Mouse (Mus musculus) MEL (cell line): ENCODE measurements around the gene Fibin. TPM values are rescaled to one million over a fixed set of nuclear protein-coding genes. Genes with fewer than 3 reads are reported as not detected.

Experiments used
- DNase-seq: peaks from one replicate; pipeline ENCODE4 v3.0.0; 2011; ENCODE audit warnings: low read depth, low spot score
- H3K27ac ChIP-seq: 2 replicates; pipeline ENCODE4 v1.5.1; 2012; ENCODE audit warnings: low read depth, mild to moderate bottlenecking, control low read depth, low read length, moderate library complexity; ENCODE audit not compliant: control insufficient read depth
- H3K27me3 ChIP-seq, 2 experiments: fragments of 150-350 bp in 1 of 2; sonication (generic) in 1 of 2; 2 replicates each; pipeline ENCODE4 v1.6.1; 2012; ENCODE audit warnings: low read length in 2 of 2, mild to moderate bottlenecking in 2 of 2, improper control_type of control experiment in 1 of 2, moderate library complexity in 1 of 2; ENCODE audit not compliant: insufficient read depth in 2 of 2, control insufficient read depth in 1 of 2
- H3K36me3 ChIP-seq, 2 experiments: 2 replicates each; pipeline ENCODE4 v1.6.1; 2012 to 2014; ENCODE audit warnings: low read length in 2 of 2, improper control_type of control experiment in 1 of 2, inconsistent platforms in 1 of 2, mild to moderate bottlenecking in 1 of 2; ENCODE audit not compliant: insufficient read depth in 2 of 2, control insufficient read depth in 1 of 2
- H3K4me1 ChIP-seq, 2 experiments: fragments of 150-350 bp in 1 of 2; sonication (generic) in 1 of 2; 2 replicates each; pipeline ENCODE4 v1.6.1; 2012; ENCODE audit warnings: low read length in 2 of 2, improper control_type of control experiment in 1 of 2, mild to moderate bottlenecking in 1 of 2; ENCODE audit not compliant: insufficient read depth in 2 of 2, control insufficient read depth in 1 of 2
- H3K4me3 ChIP-seq, 2 experiments: fragments of 150-350 bp in 1 of 2; sonication (generic) in 1 of 2; 2 replicates each; pipeline ENCODE4 v1.5.1; 2012; ENCODE audit warnings: low read depth in 2 of 2, low read length in 2 of 2, mild to moderate bottlenecking in 2 of 2, moderate library complexity in 2 of 2, control low read depth in 1 of 2, improper control_type of control experiment in 1 of 2; ENCODE audit not compliant: control insufficient read depth in 1 of 2, insufficient read depth in 1 of 2
- H3K79me2 ChIP-seq: 2 replicates; pipeline ENCODE4 v1.6.1; 2012; ENCODE audit warnings: mild to moderate bottlenecking, low read length, moderate library complexity; ENCODE audit not compliant: control insufficient read depth, poor library complexity, insufficient read depth
- H3K9ac ChIP-seq: 2 replicates; pipeline ENCODE4 v1.6.1; 2012; ENCODE audit warnings: low read depth, mild to moderate bottlenecking, control low read depth, low read length, moderate library complexity; ENCODE audit not compliant: control insufficient read depth, poor library complexity, severe bottlenecking
- H3K9me3 ChIP-seq: fragments of 150-350 bp; sonication (generic); replicated peaks from 2 replicates; pipeline ENCODE4 v1.6.1; 2012; ENCODE audit warnings: mild to moderate bottlenecking, low read length, improper control_type of control experiment, moderate library complexity; ENCODE audit not compliant: insufficient read depth
- BHLHE40 ChIP-seq: IDR thresholded peaks from 2 replicates; pipeline ENCODE4 v1.6.1; 2012; ENCODE audit warnings: low read depth, mild to moderate bottlenecking, inconsistent platforms, low read length, improper control_type of control experiment, borderline replicate concordance
- CHD1 ChIP-seq: IDR thresholded peaks from 2 replicates; pipeline ENCODE4 v1.6.1; 2012; ENCODE audit warnings: low read depth, mild to moderate bottlenecking, inconsistent platforms, low read length, improper control_type of control experiment
- CHD2 ChIP-seq: IDR thresholded peaks from 2 replicates; pipeline ENCODE4 v1.6.1; 2011; ENCODE audit warnings: low read length, improper control_type of control experiment
- EP300 ChIP-seq, 2 experiments: IDR thresholded peaks; 2 replicates each; pipeline ENCODE4 v1.6.1; 2011; ENCODE audit warnings: improper control_type of control experiment in 2 of 2, low read length in 2 of 2, low read depth in 1 of 2, mild to moderate bottlenecking in 1 of 2
- ETS1 ChIP-seq: IDR thresholded peaks from 2 replicates; pipeline ENCODE4 v1.6.1; 2012; ENCODE audit warnings: low read depth, mild to moderate bottlenecking, inconsistent platforms, low read length, improper control_type of control experiment, moderate library complexity
- GATA1 ChIP-seq: IDR thresholded peaks from 2 replicates; pipeline ENCODE4 v1.6.1; 2011; ENCODE audit warnings: low read depth, low read length, improper control_type of control experiment
- JUND ChIP-seq: IDR thresholded peaks from 2 replicates; pipeline ENCODE4 v1.6.1; 2011; ENCODE audit warnings: low read depth, mild to moderate bottlenecking, improper control_type of control experiment, low read length
- KAT2A ChIP-seq: conservative IDR thresholded peaks from 2 replicates; pipeline ENCODE4 v1.6.1; 2012; ENCODE audit warnings: low read depth, low read length, improper control_type of control experiment, inconsistent platforms
- MAFK ChIP-seq: IDR thresholded peaks from 2 replicates; pipeline ENCODE4 v1.6.1; 2011; ENCODE audit warnings: low read depth, mild to moderate bottlenecking, low read length, improper control_type of control experiment, borderline replicate concordance
- MXI1 ChIP-seq: IDR thresholded peaks from 2 replicates; pipeline ENCODE4 v1.6.1; 2011; ENCODE audit warnings: mild to moderate bottlenecking, low read depth, low read length, improper control_type of control experiment
- MYB ChIP-seq: IDR thresholded peaks from 2 replicates; pipeline ENCODE4 v1.6.1; 2011; ENCODE audit warnings: mild to moderate bottlenecking, low read depth, low read length, improper control_type of control experiment
- MYC ChIP-seq: IDR thresholded peaks from 2 replicates; pipeline ENCODE4 v1.6.1; 2011; ENCODE audit warnings: low read depth, mild to moderate bottlenecking, low read length, improper control_type of control experiment, moderate library complexity
- NELFE ChIP-seq: IDR thresholded peaks from 2 replicates; pipeline ENCODE4 v1.6.1; 2011; ENCODE audit warnings: low read depth, low read length, improper control_type of control experiment
- NRF1 ChIP-seq: IDR thresholded peaks from 2 replicates; pipeline ENCODE4 v1.6.1; 2014; ENCODE audit warnings: low read depth, mild to moderate bottlenecking, inconsistent platforms, low read length, improper control_type of control experiment, moderate library complexity; ENCODE audit not compliant: poor library complexity, insufficient read depth, severe bottlenecking
- POLR2AphosphoS5 ChIP-seq: IDR thresholded peaks from 2 replicates; pipeline ENCODE4 v1.6.1; 2012; ENCODE audit warnings: low read depth, borderline replicate concordance, mild to moderate bottlenecking, inconsistent platforms, low read length, moderate library complexity, mixed read lengths
- RCOR1 ChIP-seq: IDR thresholded peaks from 2 replicates; pipeline ENCODE4 v1.6.1; 2012; ENCODE audit warnings: low read depth, mild to moderate bottlenecking, inconsistent platforms, low read length, improper control_type of control experiment
- TAL1 ChIP-seq: IDR thresholded peaks from 2 replicates; pipeline ENCODE4 v1.6.1; 2012; ENCODE audit warnings: mild to moderate bottlenecking, inconsistent platforms, low read length, moderate library complexity, mixed read lengths
- TCF12 ChIP-seq: IDR thresholded peaks from 2 replicates; pipeline ENCODE4 v1.6.1; 2014; ENCODE audit warnings: low read depth, mild to moderate bottlenecking, inconsistent platforms, low read length, improper control_type of control experiment, moderate library complexity
- UBTF ChIP-seq: IDR thresholded peaks from 2 replicates; pipeline ENCODE4 v1.6.1; 2012; ENCODE audit warnings: low read depth, mild to moderate bottlenecking, inconsistent platforms, low read length, improper control_type of control experiment, moderate library complexity, borderline replicate concordance; ENCODE audit not compliant: insufficient read depth
- USF1 ChIP-seq: IDR thresholded peaks from 2 replicates; pipeline ENCODE4 v1.6.1; 2014; ENCODE audit warnings: low read depth, mild to moderate bottlenecking, inconsistent platforms, low read length, improper control_type of control experiment, moderate library complexity
- USF2 ChIP-seq, 2 experiments: IDR thresholded peaks; 2 replicates each; pipeline ENCODE4 v1.6.1; 2011 to 2012; ENCODE audit warnings: improper control_type of control experiment in 2 of 2, low read length in 2 of 2, borderline replicate concordance in 1 of 2, inconsistent platforms in 1 of 2, low read depth in 1 of 2, mild to moderate bottlenecking in 1 of 2; ENCODE audit not compliant: insufficient read depth in 1 of 2
- ZC3H11A ChIP-seq: IDR thresholded peaks from 2 replicates; pipeline ENCODE4 v1.6.1; 2012; ENCODE audit warnings: low read depth, mild to moderate bottlenecking, inconsistent platforms, low read length, improper control_type of control experiment
- ZKSCAN1 ChIP-seq: IDR thresholded peaks from 2 replicates; pipeline ENCODE4 v1.6.1; 2012; ENCODE audit warnings: low read depth, mild to moderate bottlenecking, inconsistent platforms, low read length, improper control_type of control experiment, moderate library complexity
- polyA plus RNA-seq, 2 experiments: library from polyadenylated mRNA; stranded (reverse) in 1 of 2; unstranded in 1 of 2; fragments of >175 nt in 1 of 2; fragments of >200 nt in 1 of 2; gene quantifications; 2 replicates each; pipeline versions ENCODE4 v1.2.1 to v1.2.4; 2012; ENCODE audit warnings: low replicate concordance in 2 of 2, low read depth in 1 of 2; ENCODE audit not compliant: insufficient read length in 2 of 2, insufficient read depth in 1 of 2, missing spikeins in 1 of 2
- total RNA-seq: library from RNA; depleted of rRNA; stranded (reverse); fragments of 300-350 nt; gene quantifications from 2 replicates; pipeline ENCODE4 v1.2.3, GENCODE M21; 2012

Fibin gene
- total and polyA plus RNA-seq, 3 experiments: not detected

GRCm38 (mm10) chr2:110365401-110365800 is 2.4 kb upstream of the Fibin start:
- DNase-seq: no peak
- Histone ChIP-seq H3K4me1 (no peaks in the 10 kb centered on the region), H3K4me3 (no peak overlapping the region), H3K27ac (no peak overlapping the region), H3K27me3 (no peaks in the 10 kb centered on the region), H3K9ac (no peak overlapping the region), H3K9me3 (no peaks in the 10 kb centered on the region), H3K79me2 (no peaks in the 10 kb centered on the region), H3K36me3 (no peaks in the 10 kb centered on the region)
- TF ChIP-seq MYB: no peak
- no peak for TF ChIP-seq ETS1
- no peak for TF ChIP-seq MXI1
- no peak for TF ChIP-seq USF1
- TF ChIP-seq USF2 (IDR thresholded peaks at IDR 0.05; ENCODE audit: borderline replicate concordance in 1 of 2, insufficient read depth in 1 of 2, low read depth in 1 of 2, low read length in 2 of 2): no peak
- no peak for TF ChIP-seq MYC
- no peak for TF ChIP-seq NELFE
- TF ChIP-seq NRF1: no peak
- TF ChIP-seq RCOR1: no peak
- no peak for TF ChIP-seq EP300 (IDR thresholded peaks at IDR 0.05; ENCODE audit: low read depth in 1 of 2, low read length in 2 of 2)
- no peak for TF ChIP-seq CHD1

GRCm38 (mm10) chr2:110363855-110364254 is 872 bp upstream of the Fibin start:
- no peaks in the 10 kb centered on the region for H3K79me2 ChIP-seq
- H3K27me3 ChIP-seq: no peaks in the 10 kb centered on the region
- no peak overlapping the region for H3K9ac ChIP-seq
- H3K36me3 ChIP-seq: no peaks in the 10 kb centered on the region
- no peak for TF ChIP-seq MYB
- no peak for TF ChIP-seq TCF12
- no peak for TF ChIP-seq GATA1
- TF ChIP-seq MYC: no peak
- no peak for TF ChIP-seq ZKSCAN1
- TF ChIP-seq JUND: no peak
- TF ChIP-seq TAL1: no peak
- TF ChIP-seq MXI1: no peak
- no peak for TF ChIP-seq POLR2AphosphoS5
- TF ChIP-seq KAT2A: no peak
- no peak for TF ChIP-seq BHLHE40
- TF ChIP-seq NRF1: no peak
- no peak for TF ChIP-seq ZC3H11A
- TF ChIP-seq MAFK: no peak
- no peak for TF ChIP-seq UBTF
- TF ChIP-seq CHD2: no peak
- TF ChIP-seq, all 39 proteins: peak for 0
- Histone ChIP-seq H3K27ac (no peak overlapping the region), H3K4me3 (no peak overlapping the region), H3K4me1 (no peaks in the 10 kb centered on the region), H3K9me3 (no peaks in the 10 kb centered on the region)
- DNase-seq: no peak
